Mouse (Mus musculus): ENCODE data around the gene Tbxas1. TPM values are rescaled to one million over a fixed set of nuclear protein-coding genes. Genes with fewer than 3 reads are reported as not detected.

The Tbxas1 gene
- polyA plus RNA-seq, 1 experiment from 2014 or later = 1.7 TPM

GRCm38 (mm10) chr6:38838061-38838460 lies 37.1 kb upstream of the Tbxas1 start:
- Histone ChIP-seq H3K4me3 (ENCODE audit: low read depth, low read length) (no peak overlapping the region), H3K36me3 (ENCODE audit: control insufficient read depth, insufficient read depth, low read length) (no peaks in the 10 kb centered on the region), H3K9me3 (replicated peaks; ENCODE audit: control insufficient read depth, low read length) (no peaks in the 10 kb centered on the region), H3K27ac (ENCODE audit: low read depth, low read length) (peak overlapping the region; percentile 15; the same call in 1 of the 2 replicates), H3K4me1 (ENCODE audit: control insufficient read depth, insufficient read depth, low read length) (peaks cover 30% of the 10 kb centered on the region), H3K9ac (ENCODE audit: low read depth, low read length) (0 out of 2 replicates have a peak overlapping the region, but pooled peaks have one; percentile 22), H3K4me2 (no peak overlapping the region), H3K27me3 (ENCODE audit: control insufficient read depth, insufficient read depth, low read length) (no peaks in the 10 kb centered on the region)
- 58% methylated on average over 4 of the region's 4 CpGs for WGBS (ENCODE audit: insufficient replicate concordance)
- ATAC-seq (replicated peaks; ENCODE audit: insufficient number of reproducible peaks, low FRiP score, low TSS enrichment) = no peak

DNA sequence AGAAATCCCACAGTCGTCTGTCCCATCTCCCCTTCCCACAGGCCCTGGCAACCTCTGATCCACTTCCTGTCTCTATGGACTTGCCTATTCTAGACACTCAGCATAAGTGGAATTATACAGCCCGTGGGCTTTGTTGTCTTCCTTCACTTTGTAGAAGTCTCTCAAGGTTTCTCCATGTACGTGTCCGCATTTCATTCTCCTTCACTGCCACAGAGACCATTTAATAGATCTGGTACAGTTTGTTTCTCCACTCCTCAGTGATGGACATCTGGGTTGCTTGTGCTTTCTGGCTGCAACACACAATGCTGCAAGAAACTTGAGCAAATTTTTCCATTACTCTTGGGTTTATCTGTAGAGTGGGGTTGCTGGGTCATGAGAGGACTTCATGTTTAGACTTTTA lies 35.3 kb upstream of the Tbxas1 start:
- Histone ChIP-seq H3K27me3 (ENCODE audit: control insufficient read depth, insufficient read depth, low read length) (no peaks in the 10 kb centered on the region), H3K27ac (ENCODE audit: low read depth, low read length) (no peak overlapping the region), H3K4me1 (ENCODE audit: control insufficient read depth, insufficient read depth, low read length) (peaks cover 21% of the 10 kb centered on the region), H3K36me3 (ENCODE audit: control insufficient read depth, insufficient read depth, low read length) (no peaks in the 10 kb centered on the region), H3K9me3 (replicated peaks; ENCODE audit: control insufficient read depth, low read length) (no peaks in the 10 kb centered on the region), H3K9ac (ENCODE audit: low read depth, low read length) (no peak overlapping the region), H3K4me2 (no peak overlapping the region), H3K4me3 (ENCODE audit: low read depth, low read length) (no peak overlapping the region)
- ATAC-seq (replicated peaks; ENCODE audit: insufficient number of reproducible peaks, low FRiP score, low TSS enrichment) = no peak
- WGBS (ENCODE audit: insufficient replicate concordance) = 68% methylated on average over 4 of the region's 4 CpGs

GRCm38 (mm10) chr6:38840380-38840779 lies 34.8 kb upstream of the Tbxas1 start:
- H3K27ac ChIP-seq (ENCODE audit: low read depth, low read length) = no peak overlapping the region
- no peak for ATAC-seq (replicated peaks; ENCODE audit: insufficient number of reproducible peaks, low FRiP score, low TSS enrichment)
- peaks cover 21% of the 10 kb centered on the region for H3K4me1 ChIP-seq (ENCODE audit: control insufficient read depth, insufficient read depth, low read length)

GRCm38 (mm10) chr6:38840780-38841179 lies 34.4 kb upstream of the Tbxas1 start:
- H3K4me1 ChIP-seq (ENCODE audit: control insufficient read depth, insufficient read depth, low read length) = peaks cover 22% of the 10 kb centered on the region
- no peak overlapping the region for H3K4me3 ChIP-seq (ENCODE audit: low read depth, low read length)
- no peak overlapping the region for H3K27ac ChIP-seq (ENCODE audit: low read depth, low read length)
- H3K9me3 ChIP-seq (replicated peaks; ENCODE audit: control insufficient read depth, low read length) = no peaks in the 10 kb centered on the region
- ATAC-seq (replicated peaks; ENCODE audit: insufficient number of reproducible peaks, low FRiP score, low TSS enrichment) = no peak
- no peaks in the 10 kb centered on the region for H3K27me3 ChIP-seq (ENCODE audit: control insufficient read depth, insufficient read depth, low read length)
- no peak overlapping the region for H3K9ac ChIP-seq (ENCODE audit: low read depth, low read length)
- 84% methylated on average over 1 of the region's 1 CpGs for WGBS (ENCODE audit: insufficient replicate concordance)
- no peaks in the 10 kb centered on the region for H3K36me3 ChIP-seq (ENCODE audit: control insufficient read depth, insufficient read depth, low read length)
- no peak overlapping the region for H3K4me2 ChIP-seq

More at GRCm38 (mm10) chr6:38840380-38840779, 34.8 kb upstream of the Tbxas1 start:
- Histone ChIP-seq H3K4me2 (no peak overlapping the region), H3K9ac (ENCODE audit: low read depth, low read length) (no peak overlapping the region), H3K9me3 (replicated peaks; ENCODE audit: control insufficient read depth, low read length) (no peaks in the 10 kb centered on the region), H3K36me3 (ENCODE audit: control insufficient read depth, insufficient read depth, low read length) (no peaks in the 10 kb centered on the region), H3K4me3 (ENCODE audit: low read depth, low read length) (no peak overlapping the region), H3K27me3 (ENCODE audit: control insufficient read depth, insufficient read depth, low read length) (no peaks in the 10 kb centered on the region)
- WGBS (ENCODE audit: insufficient replicate concordance) = 88% methylated on average over 2 of the region's 2 CpGs

- Histone ChIP-seq H3K4me2 (no peak overlapping the region), H3K9me3 (replicated peaks; ENCODE audit: control insufficient read depth, low read length) (no peaks in the 10 kb centered on the region), H3K36me3 (ENCODE audit: control insufficient read depth, insufficient read depth, low read length) (no peaks in the 10 kb centered on the region), H3K4me3 (ENCODE audit: low read depth, low read length) (no peak overlapping the region), H3K4me1 (ENCODE audit: control insufficient read depth, insufficient read depth, low read length) (peaks cover 30% of the 10 kb centered on the region), H3K27ac (ENCODE audit: low read depth, low read length) (no peak overlapping the region), H3K9ac (ENCODE audit: low read depth, low read length) (no peak overlapping the region; the same call in 1 of the 2 replicates), H3K27me3 (ENCODE audit: control insufficient read depth, insufficient read depth, low read length) (no peaks in the 10 kb centered on the region)
- WGBS (ENCODE audit: insufficient replicate concordance) = 78% methylated on average over 3 of the region's 3 CpGs
- ATAC-seq (replicated peaks; ENCODE audit: insufficient number of reproducible peaks, low FRiP score, low TSS enrichment) = no peak
These were observed 33.7 kb upstream of the Tbxas1 start for GRCm38 (mm10) chr6:38841551-38841950.

GRCm38 (mm10) chr6:38845117-38845516 lies 30.1 kb upstream of the Tbxas1 start:
- Histone ChIP-seq H3K9ac (ENCODE audit: low read depth, low read length) (no peak overlapping the region), H3K27me3 (ENCODE audit: control insufficient read depth, insufficient read depth, low read length) (no peaks in the 10 kb centered on the region), H3K36me3 (ENCODE audit: control insufficient read depth, insufficient read depth, low read length) (no peaks in the 10 kb centered on the region), H3K27ac (ENCODE audit: low read depth, low read length) (no peak overlapping the region), H3K4me1 (ENCODE audit: control insufficient read depth, insufficient read depth, low read length) (peaks cover 49% of the 10 kb centered on the region), H3K9me3 (replicated peaks; ENCODE audit: control insufficient read depth, low read length) (no peaks in the 10 kb centered on the region), H3K4me2 (no peak overlapping the region), H3K4me3 (ENCODE audit: low read depth, low read length) (no peak overlapping the region)
- 56% methylated on average over 1 of the region's 1 CpGs for WGBS (ENCODE audit: insufficient replicate concordance)
- no peak for ATAC-seq (replicated peaks; ENCODE audit: insufficient number of reproducible peaks, low FRiP score, low TSS enrichment)

- 78% methylated on average over 5 of the region's 5 CpGs for WGBS (ENCODE audit: insufficient replicate concordance)
- Histone ChIP-seq H3K27me3 (ENCODE audit: control insufficient read depth, insufficient read depth, low read length) (no peaks in the 10 kb centered on the region), H3K9ac (ENCODE audit: low read depth, low read length) (no peak overlapping the region), H3K4me1 (ENCODE audit: control insufficient read depth, insufficient read depth, low read length) (peaks cover 49% of the 10 kb centered on the region), H3K36me3 (ENCODE audit: control insufficient read depth, insufficient read depth, low read length) (no peaks in the 10 kb centered on the region), H3K27ac (ENCODE audit: low read depth, low read length) (no peak overlapping the region), H3K4me3 (ENCODE audit: low read depth, low read length) (no peak overlapping the region), H3K9me3 (replicated peaks; ENCODE audit: control insufficient read depth, low read length) (no peaks in the 10 kb centered on the region), H3K4me2 (no peak overlapping the region)
- no peak for ATAC-seq (replicated peaks; ENCODE audit: insufficient number of reproducible peaks, low FRiP score, low TSS enrichment)
These were observed 29.3 kb upstream of the Tbxas1 start for GRCm38 (mm10) chr6:38845876-38846275.

- H3K4me3 ChIP-seq (ENCODE audit: low read depth, low read length) = no peak overlapping the region
- no peak overlapping the region for H3K9ac ChIP-seq (ENCODE audit: low read depth, low read length)
- H3K27me3 ChIP-seq (ENCODE audit: control insufficient read depth, insufficient read depth, low read length) = no peaks in the 10 kb centered on the region
- no peaks in the 10 kb centered on the region for H3K9me3 ChIP-seq (replicated peaks; ENCODE audit: control insufficient read depth, low read length)
- peaks cover 47% of the 10 kb centered on the region for H3K4me1 ChIP-seq (ENCODE audit: control insufficient read depth, insufficient read depth, low read length)
- 75% methylated on average over 6 of the region's 6 CpGs for WGBS (ENCODE audit: insufficient replicate concordance)
- H3K4me2 ChIP-seq = no peak overlapping the region
- ATAC-seq (replicated peaks; ENCODE audit: insufficient number of reproducible peaks, low FRiP score, low TSS enrichment) = no peak
- H3K36me3 ChIP-seq (ENCODE audit: control insufficient read depth, insufficient read depth, low read length) = no peaks in the 10 kb centered on the region
- H3K27ac ChIP-seq (ENCODE audit: low read depth, low read length) = no peak overlapping the region
These were observed 28.6 kb upstream of the Tbxas1 start for GRCm38 (mm10) chr6:38846330-38847195.

DNA sequence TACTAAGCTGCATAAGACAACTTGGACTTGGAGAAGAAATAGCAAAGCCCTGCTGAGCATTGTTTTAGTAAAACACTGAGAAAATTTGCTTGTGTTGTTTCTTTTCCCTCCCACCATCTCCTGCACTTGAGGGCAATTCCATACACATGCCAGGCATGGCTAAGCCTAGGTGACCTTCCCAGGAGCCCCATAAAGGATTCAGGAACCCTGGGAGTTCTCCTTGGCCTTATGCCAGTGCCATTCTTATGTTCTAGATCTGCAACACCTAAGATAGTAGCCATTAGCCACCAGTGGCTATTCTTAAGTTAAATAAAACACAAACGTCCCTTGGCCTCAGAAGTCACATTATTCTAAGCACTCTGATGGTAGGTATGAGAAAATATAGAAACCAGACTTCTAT lies 27.8 kb upstream of the Tbxas1 start:
- WGBS (ENCODE audit: insufficient replicate concordance) = 45% methylated on average over 1 of the region's 1 CpGs
- Histone ChIP-seq H3K27me3 (ENCODE audit: control insufficient read depth, insufficient read depth, low read length) (no peaks in the 10 kb centered on the region), H3K36me3 (ENCODE audit: control insufficient read depth, insufficient read depth, low read length) (no peaks in the 10 kb centered on the region), H3K4me2 (no peak overlapping the region), H3K4me3 (ENCODE audit: low read depth, low read length) (no peak overlapping the region), H3K27ac (ENCODE audit: low read depth, low read length) (no peak overlapping the region), H3K9me3 (replicated peaks; ENCODE audit: control insufficient read depth, low read length) (no peaks in the 10 kb centered on the region), H3K9ac (ENCODE audit: low read depth, low read length) (no peak overlapping the region), H3K4me1 (ENCODE audit: control insufficient read depth, insufficient read depth, low read length) (peaks cover 55% of the 10 kb centered on the region)
- no peak for ATAC-seq (replicated peaks; ENCODE audit: insufficient number of reproducible peaks, low FRiP score, low TSS enrichment)

Measured in heart, embryonic 11.5 days (tissue).